Mouse (Mus musculus): ENCODE results near the gene Hecw2. TPM values are rescaled to one million over a fixed set of nuclear protein-coding genes. Genes with fewer than 3 reads are reported as not detected.
A peak's percentile ranks its signal among the peaks of the same experiment; 100 is the strongest.

The Hecw2 gene
- polyA plus RNA-seq, 1 experiment from 2014 or later, result 4.5 TPM

GRCm38 (mm10) chr1:53977806-53978513 is 217.0 kb downstream of the Hecw2 start:
- H3K9ac ChIP-seq, result no peak overlapping the region

GRCm38 (mm10) chr1:53976721-53977120 is 218.2 kb downstream of the Hecw2 start:
- H3K4me3 ChIP-seq, result peak overlapping the region; percentile 28
- WGBS, result 83% methylated on average over 5 of the region's 5 CpGs
- ATAC-seq (replicated peaks; ENCODE audit: insufficient number of reproducible peaks, insufficient read depth, low FRiP score, low read depth), result no peak
- no peaks in the 10 kb centered on the region for H3K36me3 ChIP-seq
- peak overlapping the region; percentile 37 for H3K4me2 ChIP-seq
- H3K9ac ChIP-seq, result no peak overlapping the region
- no peaks in the 10 kb centered on the region for H3K9me3 ChIP-seq (replicated peaks)
- peaks cover 10% of the 10 kb centered on the region for H3K4me1 ChIP-seq (replicated peaks)
- H3K27me3 ChIP-seq, result no peaks in the 10 kb centered on the region
- H3K27ac ChIP-seq, result no peak overlapping the region

More at GRCm38 (mm10) chr1:53977806-53978513, 217.0 kb downstream of the Hecw2 start:
- H3K4me3 ChIP-seq, result peak overlapping the region; percentile 28
- ATAC-seq (replicated peaks; ENCODE audit: insufficient number of reproducible peaks, insufficient read depth, low FRiP score, low read depth), result peak; percentile 56; the same call in 1 of the 2 replicates
- no peaks in the 10 kb centered on the region for H3K27me3 ChIP-seq
- WGBS, result 52% methylated on average over 8 of the region's 8 CpGs
- peaks cover 10% of the 10 kb centered on the region for H3K4me1 ChIP-seq (replicated peaks)
- peak overlapping the region; percentile 37 for H3K4me2 ChIP-seq
- H3K36me3 ChIP-seq, result no peaks in the 10 kb centered on the region
- peak overlapping the region; percentile 80 for H3K27ac ChIP-seq
- H3K9me3 ChIP-seq (replicated peaks), result no peaks in the 10 kb centered on the region

- Histone ChIP-seq H3K36me3 (no peaks in the 10 kb centered on the region), H3K4me1 (replicated peaks) (peaks cover 10% of the 10 kb centered on the region), H3K9me3 (replicated peaks) (no peaks in the 10 kb centered on the region), H3K4me3 (no peak overlapping the region), H3K4me2 (peak overlapping the region; percentile 37; the same call in 1 of the 2 replicates), H3K9ac (no peak overlapping the region), H3K27ac (no peak overlapping the region), H3K27me3 (no peaks in the 10 kb centered on the region)
- no peak for ATAC-seq (replicated peaks; ENCODE audit: insufficient number of reproducible peaks, insufficient read depth, low FRiP score, low read depth)
- 86% methylated on average over 8 of the region's 8 CpGs for WGBS
These were observed 218.9 kb downstream of the Hecw2 start for GRCm38 (mm10) chr1:53976100-53976499.

- no peak for ATAC-seq (replicated peaks; ENCODE audit: insufficient number of reproducible peaks, insufficient read depth, low FRiP score, low read depth)
- H3K27me3 ChIP-seq, result no peaks in the 10 kb centered on the region
- H3K27ac ChIP-seq, result 0 out of 2 replicates have a peak overlapping the region, but pooled peaks have one; percentile 36
- H3K4me1 ChIP-seq (replicated peaks), result peaks cover 10% of the 10 kb centered on the region
- no peak overlapping the region for H3K4me3 ChIP-seq
- H3K36me3 ChIP-seq, result no peaks in the 10 kb centered on the region
- no peaks in the 10 kb centered on the region for H3K9me3 ChIP-seq (replicated peaks)
- no peak overlapping the region for H3K9ac ChIP-seq
- no peak overlapping the region for H3K4me2 ChIP-seq
- 49% methylated on average over 5 of the region's 5 CpGs for WGBS
These were observed 220.0 kb downstream of the Hecw2 start for GRCm38 (mm10) chr1:53974941-53975340.

- Histone ChIP-seq H3K4me1 (replicated peaks) (no peaks in the 10 kb centered on the region), H3K4me3 (no peak overlapping the region), H3K9ac (no peak overlapping the region), H3K36me3 (no peaks in the 10 kb centered on the region), H3K27ac (no peak overlapping the region), H3K4me2 (no peak overlapping the region), H3K27me3 (no peaks in the 10 kb centered on the region), H3K9me3 (replicated peaks) (no peaks in the 10 kb centered on the region)
- WGBS, result 75% methylated on average over 5 of the region's 5 CpGs
- ATAC-seq (replicated peaks; ENCODE audit: insufficient number of reproducible peaks, insufficient read depth, low FRiP score, low read depth), result no peak
These were observed 224.5 kb downstream of the Hecw2 start for GRCm38 (mm10) chr1:53970326-53970977.

GRCm38 (mm10) chr1:53952395-53952794 is 242.6 kb downstream of the Hecw2 start:
- H3K4me3 ChIP-seq, result no peak overlapping the region
- H3K9me3 ChIP-seq (replicated peaks), result no peaks in the 10 kb centered on the region
- no peaks in the 10 kb centered on the region for H3K36me3 ChIP-seq
- no peaks in the 10 kb centered on the region for H3K4me1 ChIP-seq (replicated peaks)
- H3K9ac ChIP-seq, result no peak overlapping the region
- no peak overlapping the region for H3K4me2 ChIP-seq
- WGBS, result 74% methylated on average over 5 of the region's 5 CpGs
- ATAC-seq (replicated peaks; ENCODE audit: insufficient number of reproducible peaks, insufficient read depth, low FRiP score, low read depth), result no peak
- no peak overlapping the region for H3K27ac ChIP-seq
- no peaks in the 10 kb centered on the region for H3K27me3 ChIP-seq

GRCm38 (mm10) chr1:53945815-53946214 is 249.2 kb downstream of the Hecw2 start:
- Histone ChIP-seq H3K4me1 (replicated peaks) (0 out of 2 replicates have a peak, but pooled peaks cover 3% of the 10 kb centered on the region), H3K9ac (no peak overlapping the region), H3K4me2 (no peak overlapping the region), H3K9me3 (replicated peaks) (no peaks in the 10 kb centered on the region), H3K4me3 (no peak overlapping the region), H3K27ac (no peak overlapping the region), H3K36me3 (no peaks in the 10 kb centered on the region), H3K27me3 (no peaks in the 10 kb centered on the region)
- no peak for ATAC-seq (replicated peaks; ENCODE audit: insufficient number of reproducible peaks, insufficient read depth, low FRiP score, low read depth)
- 49% methylated on average over 2 of the region's 2 CpGs for WGBS

- 73% methylated on average over 8 of the region's 8 CpGs for WGBS
- Histone ChIP-seq H3K4me3 (no peak overlapping the region), H3K4me1 (replicated peaks) (peaks cover 12% of the 10 kb centered on the region), H3K27ac (no peak overlapping the region), H3K36me3 (no peaks in the 10 kb centered on the region), H3K4me2 (no peak overlapping the region), H3K9ac (no peak overlapping the region), H3K27me3 (no peaks in the 10 kb centered on the region), H3K9me3 (replicated peaks) (no peaks in the 10 kb centered on the region)
- ATAC-seq (replicated peaks; ENCODE audit: insufficient number of reproducible peaks, insufficient read depth, low FRiP score, low read depth), result no peak
These were observed 252.5 kb downstream of the Hecw2 start for GRCm38 (mm10) chr1:53942468-53942867.

GRCm38 (mm10) chr1:53941528-53941927 is 253.4 kb downstream of the Hecw2 start:
- Histone ChIP-seq H3K9ac (no peak overlapping the region), H3K27ac (no peak overlapping the region), H3K4me3 (no peak overlapping the region), H3K4me1 (replicated peaks) (peaks cover 12% of the 10 kb centered on the region), H3K36me3 (no peaks in the 10 kb centered on the region), H3K9me3 (replicated peaks) (no peaks in the 10 kb centered on the region), H3K4me2 (no peak overlapping the region), H3K27me3 (no peaks in the 10 kb centered on the region)
- 72% methylated on average over 3 of the region's 3 CpGs for WGBS
- no peak for ATAC-seq (replicated peaks; ENCODE audit: insufficient number of reproducible peaks, insufficient read depth, low FRiP score, low read depth)

- Histone ChIP-seq H3K9me3 (replicated peaks) (no peaks in the 10 kb centered on the region), H3K36me3 (no peaks in the 10 kb centered on the region), H3K4me1 (replicated peaks) (peaks cover 12% of the 10 kb centered on the region), H3K4me2 (peak overlapping the region; percentile 42), H3K4me3 (no peak overlapping the region), H3K27me3 (no peaks in the 10 kb centered on the region), H3K9ac (no peak overlapping the region), H3K27ac (peak overlapping the region; percentile 29; the same call in 1 of the 2 replicates)
- no peak for ATAC-seq (replicated peaks; ENCODE audit: insufficient number of reproducible peaks, insufficient read depth, low FRiP score, low read depth)
- 31% methylated on average over 13 of the region's 13 CpGs for WGBS
These were observed 254.5 kb downstream of the Hecw2 start for GRCm38 (mm10) chr1:53940268-53941017.

- Histone ChIP-seq H3K9me3 (replicated peaks) (no peaks in the 10 kb centered on the region), H3K27ac (no peak overlapping the region), H3K36me3 (no peaks in the 10 kb centered on the region), H3K4me1 (replicated peaks) (peaks cover 9% of the 10 kb centered on the region), H3K4me2 (no peak overlapping the region), H3K27me3 (no peaks in the 10 kb centered on the region), H3K4me3 (no peak overlapping the region), H3K9ac (no peak overlapping the region)
- 65% methylated on average over 4 of the region's 4 CpGs for WGBS
- no peak for ATAC-seq (replicated peaks; ENCODE audit: insufficient number of reproducible peaks, insufficient read depth, low FRiP score, low read depth)
These were observed 255.7 kb downstream of the Hecw2 start for GRCm38 (mm10) chr1:53939291-53939690.

Data from heart, embryonic 15.5 days (tissue).